Mouse (Mus musculus) lung, embryonic 16.5 days (tissue): Measurements from ENCODE around the gene Spred3. TPM values are rescaled to one million over a fixed set of nuclear protein-coding genes. Genes with fewer than 3 reads are reported as not detected.
A peak's percentile ranks its signal among the peaks of the same experiment; 100 is the strongest.
"Not testable (repeated sequence)": the region's sequence is repeated elsewhere in the genome, so short reads cannot be mapped to it uniquely, and the experiment has no call there.

Experiments used
- ATAC-seq: fragments of 200-750 bp; cut with Nextera tagmentation; 2 replicates; pipeline ENCODE4 v1.8.0; 2017; ENCODE audit warnings: low read depth, mild to moderate bottlenecking, moderate library complexity
- H3K27ac ChIP-seq: fragments of 300-500 bp; sonication (generic); 2 replicates; pipeline ENCODE4 v1.5.1; 2014; ENCODE audit warnings: mild to moderate bottlenecking, control low read depth, low read length
- H3K27me3 ChIP-seq: fragments of 300-500 bp; sonication (generic); 2 replicates; pipeline ENCODE4 v1.6.1; 2014; ENCODE audit warnings: low read depth, low read length, mixed read lengths; ENCODE audit not compliant: control insufficient read depth, insufficient read depth
- H3K36me3 ChIP-seq: fragments of 300-500 bp; sonication (generic); 2 replicates; pipeline ENCODE4 v1.6.1; 2014; ENCODE audit warnings: low read length; ENCODE audit not compliant: control insufficient read depth, insufficient read depth
- H3K4me1 ChIP-seq: fragments of 300-500 bp; sonication (generic); replicated peaks from 2 replicates; pipeline ENCODE4 v1.6.1; 2014; ENCODE audit warnings: low read length, mixed read lengths; ENCODE audit not compliant: control insufficient read depth, insufficient read depth
- H3K4me2 ChIP-seq: fragments of 300-500 bp; sonication (generic); 2 replicates; pipeline ENCODE4 v1.6.1; 2014; ENCODE audit warnings: low read depth, low read length, control low read depth
- H3K4me3 ChIP-seq: fragments of 300-500 bp; sonication (generic); 2 replicates; pipeline ENCODE4 v1.5.1; 2014; ENCODE audit warnings: mild to moderate bottlenecking, low read length, control low read depth
- H3K9ac ChIP-seq: fragments of 300-500 bp; sonication (generic); 2 replicates; pipeline ENCODE4 v1.6.1; 2014; ENCODE audit warnings: low read length, control low read depth
- H3K9me3 ChIP-seq: fragments of 300-500 bp; sonication (generic); 2 replicates; pipeline ENCODE4 v1.6.1; 2016; ENCODE audit warnings: low read length; ENCODE audit not compliant: control insufficient read depth
- WGBS: fragments of 180-500 bp; shearing (Covaris S2); extraction: QIAGEN DNeasy Blood & Tissue Kit; methylation state at CpG from one replicate; pipeline ENCODE4 v1.1.7; 2014; 5-methylcytosine and 5-hydroxymethylcytosine counted together
- polyA plus RNA-seq: library from polyadenylated mRNA; unstranded; fragments of >200 nt; fragmentation: Nextera tagmentation; extraction: Ambion mirVana; gene quantifications from 2 replicates; pipeline ENCODE4 v1.2.1, GENCODE M21; 2015

Spred3 gene
- polyA plus RNA-seq, 1 experiment from 2014 or later = 2.0 TPM

GRCm38 (mm10) chr7:29139237-29139636, 31.0 kb downstream of the Spred3 start:
- not testable (repeated sequence) for ATAC-seq, H3K9me3 ChIP-seq

DNA sequence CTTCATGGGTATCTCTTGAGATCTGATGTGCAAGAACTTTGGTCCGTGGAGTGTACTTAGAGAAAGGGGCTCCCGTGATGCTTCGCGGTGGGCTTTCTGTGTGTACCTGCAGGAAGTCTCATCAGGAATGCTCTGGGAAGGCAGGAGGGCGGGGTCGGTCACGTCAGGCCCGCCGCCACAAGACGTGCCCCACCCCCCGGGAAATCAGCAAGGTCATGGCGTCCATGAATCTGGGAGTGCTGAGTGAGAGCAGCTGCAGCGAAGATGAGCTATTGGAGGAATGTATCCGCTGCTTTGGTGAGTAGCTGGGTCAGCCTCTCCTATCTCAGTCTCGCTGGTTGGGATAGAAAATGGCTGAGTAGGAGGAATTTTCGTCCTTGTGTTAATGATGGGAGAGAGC, 32.8 kb downstream of the Spred3 start:
- no peak overlapping the region for H3K27ac ChIP-seq
- peaks cover 6% of the 10 kb centered on the region; the same call in 1 of the 2 replicates for H3K4me1 ChIP-seq
- no peak for ATAC-seq
- 39% methylated on average over 16 of the region's 16 CpGs for WGBS
- no peak overlapping the region for H3K9ac ChIP-seq
- H3K4me2 ChIP-seq = no peak overlapping the region
- no peak overlapping the region for H3K4me3 ChIP-seq
- H3K27me3 ChIP-seq = no peaks in the 10 kb centered on the region
- no peaks in the 10 kb centered on the region for H3K9me3 ChIP-seq
- H3K36me3 ChIP-seq = no peaks in the 10 kb centered on the region

More at GRCm38 (mm10) chr7:29139237-29139636, 31.0 kb downstream of the Spred3 start:
- H3K4me3 ChIP-seq, H3K27ac ChIP-seq, H3K9ac ChIP-seq, H3K36me3 ChIP-seq, H3K27me3 ChIP-seq, H3K4me1 ChIP-seq, H3K4me2 ChIP-seq: not testable (repeated sequence)
- WGBS = 87% methylated on average over 3 of the region's 4 CpGs

GRCm38 (mm10) chr7:29134693-29135386, 35.4 kb downstream of the Spred3 start, which contains the start of gene Rasgrp4:
Rasgrp4 (plus strand) TSS chr7:29134851.
- H3K4me2 ChIP-seq = peak within 1 kb of the TSS; percentile 45
- H3K4me1 ChIP-seq = peaks cover 6% of the 10 kb centered on the region; the same call in 1 of the 2 replicates
- H3K27ac ChIP-seq = no peak within 1 kb of the TSS
- no peaks in the 10 kb centered on the region for H3K36me3 ChIP-seq
- peak; percentile 82 for ATAC-seq
- peak within 1 kb of the TSS; percentile 28 for H3K4me3 ChIP-seq
- no peaks in the 10 kb centered on the region for H3K27me3 ChIP-seq
- WGBS = 0% methylated on average over 16 of the region's 20 CpGs
- peak within 1 kb of the TSS; percentile 55; the same call in 1 of the 2 replicates for H3K9ac ChIP-seq
- no peaks in the 10 kb centered on the region for H3K9me3 ChIP-seq

DNA sequence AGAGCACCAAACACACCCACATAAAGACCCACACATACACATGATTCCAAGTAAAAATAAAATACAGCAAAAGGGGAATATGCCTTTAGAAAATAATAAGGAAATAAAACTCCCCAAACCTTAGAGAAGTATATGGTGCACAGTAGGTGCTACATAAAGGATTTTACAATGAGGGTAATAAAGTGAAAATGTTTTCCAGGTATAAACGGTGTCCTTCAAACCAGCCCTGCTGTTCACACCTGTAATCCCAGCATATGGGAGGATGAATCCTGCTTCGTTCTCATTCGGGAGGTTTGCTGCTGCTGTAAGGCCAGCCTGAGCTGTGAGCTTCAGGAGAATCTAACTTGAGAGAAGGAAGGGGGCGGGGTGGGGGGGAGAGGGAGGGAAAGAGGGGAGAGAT, 36.0 kb downstream of the Spred3 start:
- Histone ChIP-seq H3K9me3 (no peaks in the 10 kb centered on the region), H3K9ac (no peak overlapping the region), H3K4me1 (peaks cover 6% of the 10 kb centered on the region; the same call in 1 of the 2 replicates), H3K4me3 (peak overlapping the region; percentile 28), H3K27ac (no peak overlapping the region), H3K4me2 (peak overlapping the region; percentile 45), H3K27me3 (no peaks in the 10 kb centered on the region), H3K36me3 (no peaks in the 10 kb centered on the region)
- ATAC-seq = no peak
- WGBS = 11% methylated on average over 4 of the region's 4 CpGs

- no peak for ATAC-seq
- no peaks in the 10 kb centered on the region for H3K36me3 ChIP-seq
- no peak overlapping the region for H3K27ac ChIP-seq
- no peaks in the 10 kb centered on the region for H3K9me3 ChIP-seq
- peaks cover 5% of the 10 kb centered on the region for H3K4me1 ChIP-seq
- no peaks in the 10 kb centered on the region for H3K27me3 ChIP-seq
- H3K4me2 ChIP-seq = no peak overlapping the region
- H3K9ac ChIP-seq = no peak overlapping the region
- 75% methylated on average over 2 of the region's 2 CpGs for WGBS
- H3K4me3 ChIP-seq = no peak overlapping the region
Measured at GRCm38 (mm10) chr7:29128725-29129124, 41.5 kb downstream of the Spred3 start.

GRCm38 (mm10) chr7:29126173-29126915, 43.9 kb downstream of the Spred3 start:
- Histone ChIP-seq H3K4me3 (no peak overlapping the region), H3K27me3 (no peaks in the 10 kb centered on the region), H3K4me2 (no peak overlapping the region), H3K9me3 (no peaks in the 10 kb centered on the region), H3K9ac (no peak overlapping the region), H3K27ac (no peak overlapping the region), H3K4me1 (peaks cover 5% of the 10 kb centered on the region), H3K36me3 (no peaks in the 10 kb centered on the region)
- WGBS = 15% methylated on average over 7 of the region's 7 CpGs
- ATAC-seq = 0 out of 2 replicates have a peak, but pooled peaks have one; percentile 21

DNA sequence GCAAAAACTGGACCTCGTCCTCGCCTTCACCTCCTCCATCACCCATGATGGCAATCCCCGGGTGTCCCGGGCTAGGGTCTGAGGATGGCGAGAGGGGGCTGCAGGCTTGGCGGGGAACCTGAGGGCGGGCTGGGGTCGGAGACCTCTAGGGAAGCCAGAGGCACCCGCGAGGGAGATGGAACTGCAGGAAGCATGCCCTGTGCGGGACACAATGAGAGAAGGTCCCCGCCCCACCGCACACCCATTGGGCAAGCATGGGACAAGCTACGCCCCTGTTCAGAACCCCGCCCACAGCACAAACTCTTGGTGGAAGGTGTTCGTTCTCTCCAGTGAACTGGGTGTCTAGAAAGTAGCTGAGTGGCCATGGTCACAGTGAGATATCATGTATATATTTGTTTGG, 45.2 kb downstream of the Spred3 start, which contains the start of gene Ryr1:
TSS of gene Ryr1 (minus strand) at position 210 of the 400 bp plus-strand sequence.
- peak; percentile 92 for ATAC-seq
- Histone ChIP-seq H3K9ac (peak within 1 kb of the TSS; percentile 57), H3K27ac (no peak within 1 kb of the TSS)

GRCm38 (mm10) chr7:29123531-29124358, 46.5 kb downstream of the Spred3 start:
- Histone ChIP-seq H3K9ac (no peak overlapping the region), H3K4me2 (no peak overlapping the region), H3K4me3 (no peak overlapping the region), H3K9me3 (no peaks in the 10 kb centered on the region), H3K4me1 (peaks cover 5% of the 10 kb centered on the region), H3K27ac (no peak overlapping the region), H3K36me3 (no peaks in the 10 kb centered on the region), H3K27me3 (no peaks in the 10 kb centered on the region)
- 50% methylated on average over 5 of the region's 5 CpGs for WGBS
- no peak for ATAC-seq

More for the DNA sequence above, 45.2 kb downstream of the Spred3 start, which contains the start of gene Ryr1:
- Histone ChIP-seq H3K4me1 (peaks cover 5% of the 10 kb centered on the region), H3K4me3 (peak within 1 kb of the TSS; percentile 48), H3K27me3 (no peaks in the 10 kb centered on the region), H3K9me3 (no peaks in the 10 kb centered on the region), H3K36me3 (no peaks in the 10 kb centered on the region), H3K4me2 (peak within 1 kb of the TSS; percentile 84)
- 0% methylated on average over 16 of the region's 16 CpGs for WGBS
